Mouse (Mus musculus): ENCODE data around the gene Csta1. TPM values are rescaled to one million over a fixed set of nuclear protein-coding genes. Genes with fewer than 3 reads are reported as not detected.
"Not testable (repeated sequence)": the region's sequence is repeated elsewhere in the genome, so short reads cannot be mapped to it uniquely, and the experiment has no call there.

Csta1 gene
- total and polyA plus RNA-seq, 3 experiments: not detected

GRCm38 (mm10) chr16:36138201-36138600, 7.2 kb upstream of the Csta1 start:
- Histone ChIP-seq H3K4me2 (ENCODE audit: insufficient read depth, low read depth, poor library complexity, severe bottlenecking) (no peak overlapping the region), H3K27ac (ENCODE audit: insufficient read depth, low read depth) (no peak overlapping the region), H3K9me3 (replicated peaks; ENCODE audit: low read length) (no peaks in the 10 kb centered on the region), H3K79me2 (replicated peaks; ENCODE audit: control insufficient read depth, extremely low read depth, insufficient read depth, poor library complexity, severe bottlenecking) (no peaks in the 10 kb centered on the region), H3K4me1 (ENCODE audit: control insufficient read depth in 1 of 2, insufficient read depth in 2 of 2) (no peaks in the 10 kb centered on the region), H3K36me3 (replicated peaks in 1 of 2; ENCODE audit: control insufficient read depth in 1 of 2, insufficient read depth in 1 of 2, low read length in 1 of 2) (no peaks in the 10 kb centered on the region), H3K9ac (ENCODE audit: insufficient read depth, low read depth) (no peak overlapping the region), H3K27me3 (replicated peaks) (no peaks in the 10 kb centered on the region), H3K4me3 (replicated peaks in 1 of 3; ENCODE audit: low read depth in 2 of 3, low read length in 2 of 3, poor library complexity in 1 of 3) (no peak overlapping the region)
- no peak for DNase-seq (ENCODE audit: extremely low read depth)
- in situ Hi-C loops (cut with MboI; ENCODE audit: low pct_ligation_motif_present, low pct_unique_long_range_greater_than_20kb, low sequenced_read_pairs) (no loop called here), dilution Hi-C loops (cut with MboI; ENCODE audit: extremely low pct_ligation_motif_present, extremely low pct_unique_long_range_greater_than_20kb, low sequenced_read_pairs) (no loop called here)
- TF ChIP-seq JUND (conservative IDR thresholded peaks at IDR 0.05; ENCODE audit: low read depth, low read length): no peak
- TF ChIP-seq PAX5 (IDR thresholded peaks at IDR 0.05; ENCODE audit: low read length): no peak
- no peak for TF ChIP-seq ZMIZ1 (IDR thresholded peaks at IDR 0.05; ENCODE audit: low read depth, low read length)
- TF ChIP-seq EP300 (IDR thresholded peaks at IDR 0.05; ENCODE audit: low read length): no peak
- TF ChIP-seq USF2 (conservative IDR thresholded peaks at IDR 0.05; ENCODE audit: low read depth, low read length): no peak
- no peak for TF ChIP-seq CHD1 (IDR thresholded peaks at IDR 0.05; ENCODE audit: low read depth, low read length)
- no peak for TF ChIP-seq ZC3H11A (IDR thresholded peaks at IDR 0.05; ENCODE audit: low read depth, low read length)
- no peak for TF ChIP-seq JUN (IDR thresholded peaks at IDR 0.05; ENCODE audit: insufficient read depth, low read depth, low read length)
- no peak for TF ChIP-seq KAT2A (IDR thresholded peaks at IDR 0.05; ENCODE audit: insufficient replicate concordance, low read length)
- TF ChIP-seq IRF4 (IDR thresholded peaks at IDR 0.05; ENCODE audit: low read depth, low read length): no peak
- TF ChIP-seq GABPA (IDR thresholded peaks at IDR 0.05; ENCODE audit: insufficient replicate concordance, low read depth, low read length): no peak
- TF ChIP-seq USF1 (IDR thresholded peaks at IDR 0.05; ENCODE audit: low read depth, low read length): no peak

GRCm38 (mm10) chr16:36128092-36128491, 2.9 kb downstream of the Csta1 start:
- DNase-seq (ENCODE audit: extremely low read depth): no peak
- H3K27me3 ChIP-seq (replicated peaks): no peaks in the 10 kb centered on the region
- H3K9ac ChIP-seq (ENCODE audit: insufficient read depth, low read depth): no peak overlapping the region
- no peak overlapping the region for H3K27ac ChIP-seq (ENCODE audit: insufficient read depth, low read depth)
- H3K79me2 ChIP-seq (replicated peaks; ENCODE audit: control insufficient read depth, extremely low read depth, insufficient read depth, poor library complexity, severe bottlenecking): no peaks in the 10 kb centered on the region
- H3K4me2 ChIP-seq (ENCODE audit: insufficient read depth, low read depth, poor library complexity, severe bottlenecking): no peak overlapping the region
- TF ChIP-seq KAT2A (IDR thresholded peaks at IDR 0.05; ENCODE audit: insufficient replicate concordance, low read length) (no peak), MEF2A (IDR thresholded peaks at IDR 0.05; ENCODE audit: borderline replicate concordance, low read depth, low read length) (no peak), PAX5 (IDR thresholded peaks at IDR 0.05; ENCODE audit: low read length) (no peak), RCOR1 (conservative IDR thresholded peaks at IDR 0.05; ENCODE audit: low read depth, low read length) (no peak), SMC3 (IDR thresholded peaks at IDR 0.05; ENCODE audit: low read depth, low read length) (no peak), ETS1 (conservative IDR thresholded peaks at IDR 0.05; ENCODE audit: low read depth, low read length) (no peak), CTCF (conservative IDR thresholded peaks at IDR 0.05 in 1 of 2, IDR thresholded peaks at IDR 0.05 in 1 of 2; ENCODE audit: low read depth in 2 of 2, low read length in 2 of 2) (no peak), NELFE (IDR thresholded peaks at IDR 0.05; ENCODE audit: low read depth, low read length) (no peak), HCFC1 (IDR thresholded peaks at IDR 0.05; ENCODE audit: low read depth, low read length) (no peak), MAX (IDR thresholded peaks at IDR 0.05; ENCODE audit: low read length) (no peak), POLR2AphosphoS2 (IDR thresholded peaks at IDR 0.05; ENCODE audit: low read depth, low read length) (no peak), IRF4 (IDR thresholded peaks at IDR 0.05; ENCODE audit: low read depth, low read length) (no peak), USF1 (IDR thresholded peaks at IDR 0.05; ENCODE audit: low read depth, low read length) (no peak), NRF1 (IDR thresholded peaks at IDR 0.05; ENCODE audit: low read depth, low read length) (no peak), MXI1 (IDR thresholded peaks at IDR 0.05; ENCODE audit: low read depth, low read length) (no peak)
- no peaks in the 10 kb centered on the region for H3K36me3 ChIP-seq (replicated peaks in 1 of 2; ENCODE audit: control insufficient read depth in 1 of 2, insufficient read depth in 1 of 2, low read length in 1 of 2)
- in situ Hi-C loops (cut with MboI; ENCODE audit: low pct_ligation_motif_present, low pct_unique_long_range_greater_than_20kb, low sequenced_read_pairs) (no loop called here), dilution Hi-C loops (cut with MboI; ENCODE audit: extremely low pct_ligation_motif_present, extremely low pct_unique_long_range_greater_than_20kb, low sequenced_read_pairs) (no loop called here)
- H3K9me3 ChIP-seq (replicated peaks; ENCODE audit: low read length): no peaks in the 10 kb centered on the region
- no peak overlapping the region for H3K4me3 ChIP-seq (replicated peaks in 1 of 3; ENCODE audit: low read depth in 2 of 3, low read length in 2 of 3, poor library complexity in 1 of 3)
- H3K4me1 ChIP-seq (ENCODE audit: control insufficient read depth in 1 of 2, insufficient read depth in 2 of 2): no peaks in the 10 kb centered on the region

DNA sequence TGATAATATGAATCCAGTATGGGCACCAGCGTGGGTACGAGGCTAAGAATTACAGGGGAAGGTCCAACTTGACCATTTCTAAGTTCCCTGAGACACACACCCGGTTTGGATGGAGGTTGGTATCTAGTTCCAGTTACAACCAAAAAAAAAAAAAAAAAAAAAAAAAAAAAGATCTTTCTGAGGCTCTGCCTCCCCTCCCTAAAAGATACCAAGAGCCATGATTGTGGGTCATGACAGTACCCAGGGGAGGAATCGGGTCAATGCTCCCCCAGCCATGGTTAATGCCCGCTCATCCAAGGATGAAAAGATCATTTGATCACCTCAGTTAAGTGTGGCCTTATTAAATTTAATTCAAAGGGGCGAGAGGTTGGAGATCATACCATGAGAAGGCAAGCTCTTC, 15.3 kb downstream of the Csta1 start:
- DNase-seq (ENCODE audit: extremely low read depth); H3K36me3 ChIP-seq (replicated peaks in 1 of 2; ENCODE audit: control insufficient read depth in 1 of 2, insufficient read depth in 1 of 2, low read length in 1 of 2); in situ Hi-C loops (cut with MboI; ENCODE audit: low pct_ligation_motif_present, low pct_unique_long_range_greater_than_20kb, low sequenced_read_pairs); H3K4me2 ChIP-seq (ENCODE audit: insufficient read depth, low read depth, poor library complexity, severe bottlenecking); H3K27me3 ChIP-seq (replicated peaks); H3K9ac ChIP-seq (ENCODE audit: insufficient read depth, low read depth); dilution Hi-C loops (cut with MboI; ENCODE audit: extremely low pct_ligation_motif_present, extremely low pct_unique_long_range_greater_than_20kb, low sequenced_read_pairs); H3K27ac ChIP-seq (ENCODE audit: insufficient read depth, low read depth); H3K4me1 ChIP-seq (ENCODE audit: control insufficient read depth in 1 of 2, insufficient read depth in 2 of 2); H3K79me2 ChIP-seq (replicated peaks; ENCODE audit: control insufficient read depth, extremely low read depth, insufficient read depth, poor library complexity, severe bottlenecking); H3K9me3 ChIP-seq (replicated peaks; ENCODE audit: low read length); H3K4me3 ChIP-seq (replicated peaks in 1 of 3; ENCODE audit: low read depth in 2 of 3, low read length in 2 of 3, poor library complexity in 1 of 3): not testable (repeated sequence)

Data from CH12.LX (cell line).